Mouse (Mus musculus) bone marrow macrophage, adult 2 months (primary cell): ENCODE results near the gene Zc3h15. TPM values are rescaled to one million over a fixed set of nuclear protein-coding genes. Genes with fewer than 3 reads are reported as not detected.
"Not testable (repeated sequence)": the region's sequence is repeated elsewhere in the genome, so short reads cannot be mapped to it uniquely, and the experiment has no call there.

ENCODE experiments used
- H3K27ac ChIP-seq: 2 replicates; pipeline ENCODE4 v1.5.1; 2012; ENCODE audit warnings: low read depth, low read length; ENCODE audit not compliant: insufficient read depth
- H3K4me1 ChIP-seq: 2 replicates; pipeline ENCODE4 v1.6.1; 2012; ENCODE audit warnings: low read length; ENCODE audit not compliant: control insufficient read depth, insufficient read depth
- H3K4me3 ChIP-seq: 2 replicates; pipeline ENCODE4 v1.5.1; 2012; ENCODE audit warnings: mild to moderate bottlenecking, low read length, moderate library complexity; ENCODE audit not compliant: insufficient read depth
- CTCF ChIP-seq: IDR thresholded peaks from 2 replicates; pipeline ENCODE4 v1.5.1; 2012; ENCODE audit warnings: low read depth, mild to moderate bottlenecking, low read length, moderate library complexity
- POLR2A ChIP-seq: IDR thresholded peaks from 2 replicates; pipeline ENCODE4 v1.6.1; 2012; ENCODE audit warnings: mild to moderate bottlenecking, low read depth, low read length, borderline replicate concordance
- polyA plus RNA-seq: library from polyadenylated mRNA; stranded (reverse); fragments of >200 nt; gene quantifications from 2 replicates; pipeline ENCODE4 v1.2.4, GENCODE M21; 2012; ENCODE audit not compliant: missing spikeins, insufficient read depth, insufficient read length

Zc3h15 gene
- polyA plus RNA-seq, 1 experiment, result 82.7 TPM

DNA sequence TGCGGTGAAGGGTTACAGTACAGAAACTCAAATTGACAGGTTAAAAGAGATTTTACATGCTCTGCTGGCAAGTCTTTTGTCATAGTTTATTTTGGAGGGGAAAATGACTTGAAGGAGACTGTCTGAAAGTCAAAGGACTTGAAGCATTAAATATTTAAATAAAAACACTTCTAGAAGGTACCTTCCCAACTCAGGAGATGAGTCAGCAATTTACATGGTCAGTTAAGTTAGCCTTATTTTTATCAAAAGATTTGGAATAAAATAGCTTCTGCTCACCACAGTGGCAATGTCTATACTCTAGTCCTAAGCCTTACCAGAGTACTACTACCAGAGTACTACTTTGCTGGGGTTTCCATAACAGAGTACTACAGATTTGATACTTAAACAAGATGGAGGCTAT is 2.2 kb upstream of the Zc3h15 start:
- TF ChIP-seq POLR2A (no peak), CTCF (no peak)
- H3K27ac ChIP-seq, result no peak overlapping the region
- peaks cover 4% of the 10 kb centered on the region; the same call in 1 of the 2 replicates for H3K4me1 ChIP-seq
- H3K4me3 ChIP-seq, result no peak overlapping the region

DNA sequence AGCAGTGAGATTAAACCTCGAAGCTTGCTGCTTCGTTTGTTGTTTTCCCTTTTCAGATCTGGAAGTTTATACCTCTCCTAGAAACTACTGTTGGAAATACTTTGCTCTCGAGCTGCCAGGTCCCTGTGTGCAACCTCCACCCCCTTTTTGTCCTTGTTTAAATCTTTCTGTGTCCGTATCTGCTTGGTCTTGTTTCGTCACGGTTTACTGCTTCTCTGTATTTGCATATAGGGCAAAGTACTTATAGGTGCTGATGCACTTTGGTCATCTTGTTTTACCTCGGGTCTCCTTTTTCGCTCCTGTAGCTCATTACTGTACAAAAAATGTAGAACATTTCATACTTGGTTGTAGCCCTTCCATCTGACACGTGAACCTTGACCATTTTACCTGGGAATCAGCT is 4.7 kb downstream of the Zc3h15 start:
- no peak overlapping the region for H3K27ac ChIP-seq
- H3K4me1 ChIP-seq, result peaks cover 10% of the 10 kb centered on the region
- no peak for TF ChIP-seq POLR2A
- H3K4me3 ChIP-seq, result no peak overlapping the region

DNA sequence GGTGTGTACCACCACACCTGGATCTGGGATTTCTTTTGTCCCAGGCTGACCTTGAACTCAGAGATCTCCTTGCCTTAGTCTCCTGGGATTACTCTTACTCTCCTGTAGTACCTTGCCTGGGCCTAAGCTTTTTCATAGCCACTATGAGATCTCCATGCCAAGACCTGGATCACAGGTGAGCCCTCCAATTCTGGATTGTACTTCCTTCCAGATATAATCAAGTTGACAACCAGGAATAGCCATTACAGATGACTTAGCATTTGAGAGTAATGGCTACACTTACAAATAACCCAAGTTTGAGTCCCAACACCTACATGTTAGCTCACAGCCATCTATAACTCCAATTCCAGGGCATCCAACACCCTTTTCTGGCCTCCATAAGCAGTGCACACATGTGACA is 8.4 kb downstream of the Zc3h15 start:
- no peak overlapping the region for H3K27ac ChIP-seq
- TF ChIP-seq POLR2A, result no peak
- TF ChIP-seq CTCF, result no peak

DNA sequence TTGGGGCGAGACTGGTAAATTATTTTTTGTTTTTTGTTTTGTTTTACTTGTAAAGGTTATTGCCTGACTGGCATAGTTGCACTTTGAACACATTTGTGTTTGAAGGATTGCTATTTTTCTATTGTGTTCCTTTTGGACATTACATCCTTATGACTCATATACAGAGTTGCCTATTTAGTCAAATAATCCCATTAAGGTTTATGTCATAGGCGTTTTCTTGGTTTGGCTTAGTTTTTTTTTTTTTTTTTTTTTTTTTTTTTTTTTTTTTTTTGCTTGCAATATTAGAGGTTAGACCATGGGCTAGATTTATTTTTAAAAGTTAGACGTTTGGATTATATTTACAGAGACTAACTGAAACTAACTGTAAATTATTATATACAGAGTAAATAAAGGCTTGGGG is 15.0 kb downstream of the Zc3h15 start:
- Histone ChIP-seq H3K27ac (no peak overlapping the region), H3K4me3 (no peak overlapping the region), H3K4me1 (no peaks in the 10 kb centered on the region)
- TF ChIP-seq CTCF, result no peak
- TF ChIP-seq POLR2A, result no peak

More for the DNA sequence above, 8.4 kb downstream of the Zc3h15 start:
- Histone ChIP-seq H3K4me1 (peaks cover 6% of the 10 kb centered on the region; the same call in 1 of the 2 replicates), H3K4me3 (no peak overlapping the region)

DNA sequence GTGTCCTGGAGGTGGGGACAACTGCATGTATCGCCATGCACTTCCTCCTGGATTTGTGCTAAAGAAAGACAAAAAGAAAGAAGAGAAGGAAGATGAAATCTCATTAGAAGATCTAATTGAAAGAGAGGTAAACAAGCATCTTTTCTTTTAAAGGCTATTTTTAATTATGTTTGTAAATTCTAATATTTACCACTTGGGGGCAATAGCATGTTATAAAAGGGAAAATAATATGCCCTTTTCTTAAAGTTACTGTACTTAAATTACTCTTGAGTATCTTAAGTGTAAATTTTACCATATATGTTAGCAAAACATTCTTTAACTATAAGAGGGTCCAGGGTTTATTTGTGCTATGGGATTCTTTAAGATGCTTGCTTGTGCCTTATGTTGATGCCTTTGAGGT is 15.9 kb downstream of the Zc3h15 start:
- no peak for TF ChIP-seq POLR2A
- no peak for TF ChIP-seq CTCF
- Histone ChIP-seq H3K27ac (no peak overlapping the region), H3K4me3 (no peak overlapping the region), H3K4me1 (no peaks in the 10 kb centered on the region)

GRCm38 (mm10) chr2:83661351-83661750 is 17.1 kb downstream of the Zc3h15 start:
- TF ChIP-seq CTCF, result no peak
- no peak overlapping the region for H3K27ac ChIP-seq

DNA sequence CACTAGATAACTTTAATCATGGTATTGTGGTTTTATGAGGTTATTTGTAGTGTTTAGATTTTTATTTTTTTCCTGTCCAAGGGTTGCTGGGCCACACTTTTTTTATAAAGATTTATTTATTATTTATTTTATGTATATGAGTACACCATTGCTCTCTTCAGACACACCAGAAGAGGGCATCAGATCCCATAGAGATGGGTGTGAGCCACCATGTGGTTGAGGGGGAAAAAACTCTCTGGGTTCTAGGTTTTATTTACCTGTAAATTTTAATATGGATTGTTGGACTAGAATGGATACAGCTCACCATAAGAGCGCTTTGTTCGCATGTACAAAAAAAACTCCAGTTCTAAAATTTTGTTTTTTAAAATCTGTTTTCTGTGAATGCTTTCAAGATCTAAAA is 20.8 kb downstream of the Zc3h15 start:
- H3K4me3 ChIP-seq, H3K4me1 ChIP-seq, H3K27ac ChIP-seq: not testable (repeated sequence)

More at GRCm38 (mm10) chr2:83661351-83661750, 17.1 kb downstream of the Zc3h15 start:
- H3K4me1 ChIP-seq, result no peaks in the 10 kb centered on the region
- no peak overlapping the region for H3K4me3 ChIP-seq

DNA sequence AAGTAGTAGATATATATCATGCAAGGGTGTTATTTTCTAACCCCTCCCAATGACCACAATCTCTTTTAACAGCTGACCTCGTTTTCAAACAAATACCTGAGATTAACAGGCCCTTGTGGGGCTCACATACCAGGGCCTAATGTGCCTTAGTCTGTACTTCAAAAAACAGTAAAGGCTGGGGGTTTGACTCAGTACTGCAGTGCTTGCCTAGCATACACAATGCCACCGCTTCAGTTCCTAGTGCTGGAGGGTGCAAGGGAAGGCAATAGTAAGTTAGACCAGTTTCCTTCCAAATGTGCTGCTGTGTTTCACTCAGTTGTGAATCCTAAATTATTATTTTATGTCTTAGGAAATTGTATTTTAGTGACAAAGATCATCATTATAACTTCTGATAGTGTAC is 23.2 kb downstream of the Zc3h15 start:
- no peak overlapping the region for H3K27ac ChIP-seq
- no peak for TF ChIP-seq POLR2A
- TF ChIP-seq CTCF, result no peak
- no peak overlapping the region for H3K4me3 ChIP-seq
- no peaks in the 10 kb centered on the region for H3K4me1 ChIP-seq

- TF ChIP-seq CTCF (no peak), POLR2A (no peak)
- H3K4me1 ChIP-seq, result peaks cover under 1% of the 10 kb centered on the region; the same call in 1 of the 2 replicates
- H3K27ac ChIP-seq, result no peak overlapping the region
- no peak overlapping the region for H3K4me3 ChIP-seq
Observed at GRCm38 (mm10) chr2:83668052-83668451, 23.8 kb downstream of the Zc3h15 start.

- Histone ChIP-seq H3K27ac (no peak overlapping the region), H3K4me3 (no peak overlapping the region), H3K4me1 (peaks cover 11% of the 10 kb centered on the region; the same call in 1 of the 2 replicates)
- TF ChIP-seq POLR2A, result no peak
- no peak for TF ChIP-seq CTCF
Observed at GRCm38 (mm10) chr2:83669988-83670387, 25.8 kb downstream of the Zc3h15 start.

- Histone ChIP-seq H3K27ac (no peak overlapping the region), H3K4me1 (peaks cover 21% of the 10 kb centered on the region), H3K4me3 (no peak overlapping the region)
- no peak for TF ChIP-seq POLR2A
- no peak for TF ChIP-seq CTCF
Observed at GRCm38 (mm10) chr2:83671843-83672242, 27.6 kb downstream of the Zc3h15 start.
